Mouse (Mus musculus) stomach, embryonic 15.5 days (tissue): ENCODE results near the gene Clic1. TPM values are rescaled to one million over a fixed set of nuclear protein-coding genes. Genes with fewer than 3 reads are reported as not detected.
A peak's percentile ranks its signal among the peaks of the same experiment; 100 is the strongest.

Experiments used
- ATAC-seq: fragments of 200-750 bp; cut with Nextera tagmentation; 2 replicates; pipeline ENCODE4 v1.8.0; 2017; ENCODE audit warnings: low read depth, moderate number of reproducible peaks, moderate TSS enrichment; ENCODE audit not compliant: insufficient read depth, low FRiP score
- H3K27ac ChIP-seq: fragments of 300-500 bp; sonication (generic); 2 replicates; pipeline ENCODE4 v1.5.1; 2015; ENCODE audit warnings: mild to moderate bottlenecking, inconsistent platforms
- H3K27me3 ChIP-seq: fragments of 300-500 bp; sonication (generic); replicated peaks from 2 replicates; pipeline ENCODE4 v1.6.1; 2015; ENCODE audit warnings: inconsistent platforms
- H3K36me3 ChIP-seq: fragments of 300-500 bp; sonication (generic); 2 replicates; pipeline ENCODE4 v1.6.1; 2015; ENCODE audit warnings: inconsistent platforms
- H3K4me1 ChIP-seq: fragments of 300-500 bp; sonication (generic); 2 replicates; pipeline ENCODE4 v1.6.1; 2015; ENCODE audit warnings: inconsistent platforms
- H3K4me2 ChIP-seq: fragments of 300-500 bp; sonication (generic); 2 replicates; pipeline ENCODE4 v1.6.1; 2015; ENCODE audit warnings: mild to moderate bottlenecking, inconsistent platforms
- H3K4me3 ChIP-seq: fragments of 300-500 bp; sonication (generic); replicated peaks from 2 replicates; pipeline ENCODE4 v1.5.1; 2015; ENCODE audit warnings: inconsistent platforms
- H3K9ac ChIP-seq: fragments of 300-500 bp; sonication (generic); 2 replicates; pipeline ENCODE4 v1.6.1; 2015; ENCODE audit warnings: inconsistent platforms
- H3K9me3 ChIP-seq: fragments of 300-500 bp; sonication (generic); 2 replicates; pipeline ENCODE4 v1.6.1; 2016; ENCODE audit warnings: inconsistent platforms
- WGBS: fragments of 180-500 bp; shearing (Covaris S2); methylation state at CpG from one replicate; pipeline ENCODE4 v1.1.7; 2015; 5-methylcytosine and 5-hydroxymethylcytosine counted together
- polyA plus RNA-seq: library from polyadenylated mRNA; unstranded; fragments of >200 nt; fragmentation: Nextera tagmentation; extraction: Ambion mirVana; gene quantifications from 2 replicates; pipeline ENCODE4 v1.2.1, GENCODE M21; 2015

The Clic1 gene
- polyA plus RNA-seq, 1 experiment from 2014 or later = 363 TPM

GRCm38 (mm10) chr17:35076507-35077176, 26.9 kb downstream of the Clic1 start, which contains the start of gene Ly6g6e:
Gene Ly6g6e (plus strand): TSS chr17:35076902.
- Histone ChIP-seq H3K36me3 (no peaks in the 10 kb centered on the region), H3K4me1 (peaks cover 10% of the 10 kb centered on the region), H3K4me2 (peak within 1 kb of the TSS; percentile 55), H3K9me3 (no peaks in the 10 kb centered on the region), H3K27me3 (no peaks in the 10 kb centered on the region), H3K9ac (no peak within 1 kb of the TSS), H3K27ac (peak within 1 kb of the TSS; percentile 68), H3K4me3 (peak within 1 kb of the TSS; percentile 32)
- WGBS = 30% methylated on average over 10 of the region's 10 CpGs
- no peak for ATAC-seq

GRCm38 (mm10) chr17:35077285-35077684, 27.5 kb downstream of the Clic1 start:
- peak overlapping the region; percentile 55 for H3K4me2 ChIP-seq
- no peaks in the 10 kb centered on the region for H3K9me3 ChIP-seq
- no peaks in the 10 kb centered on the region for H3K36me3 ChIP-seq
- peak overlapping the region; percentile 32 for H3K4me3 ChIP-seq
- H3K27ac ChIP-seq = peak overlapping the region; percentile 68
- no peak overlapping the region for H3K9ac ChIP-seq
- no peaks in the 10 kb centered on the region for H3K27me3 ChIP-seq
- peaks cover 10% of the 10 kb centered on the region for H3K4me1 ChIP-seq
- 46% methylated on average over 2 of the region's 2 CpGs for WGBS
- no peak for ATAC-seq

- peaks cover 10% of the 10 kb centered on the region for H3K4me1 ChIP-seq
- H3K27ac ChIP-seq = peak within 1 kb of the TSS; percentile 68
- no peak within 1 kb of the TSS for H3K9ac ChIP-seq
- H3K9me3 ChIP-seq = no peaks in the 10 kb centered on the region
- H3K36me3 ChIP-seq = no peaks in the 10 kb centered on the region
- peak within 1 kb of the TSS; percentile 55 for H3K4me2 ChIP-seq
- H3K27me3 ChIP-seq = no peaks in the 10 kb centered on the region
- 11% methylated on average over 14 of the region's 14 CpGs for WGBS
- peak within 1 kb of the TSS; percentile 32 for H3K4me3 ChIP-seq
- ATAC-seq = peak; percentile 49
Measured at GRCm38 (mm10) chr17:35077786-35078233, 28.0 kb downstream of the Clic1 start, which contains the start of gene Ly6g6d. Gene Ly6g6d (minus strand): TSS chr17:35078065.

GRCm38 (mm10) chr17:35079778-35080177, 30.0 kb downstream of the Clic1 start:
- peak; percentile 83 for ATAC-seq
- no peaks in the 10 kb centered on the region for H3K27me3 ChIP-seq
- WGBS = 47% methylated on average over 9 of the region's 9 CpGs
- no peak overlapping the region for H3K9ac ChIP-seq
- no peak overlapping the region for H3K4me3 ChIP-seq
- 0 out of 2 replicates have a peak overlapping the region, but pooled peaks have one; percentile 8 for H3K4me2 ChIP-seq
- H3K9me3 ChIP-seq = no peaks in the 10 kb centered on the region
- no peaks in the 10 kb centered on the region for H3K36me3 ChIP-seq
- H3K4me1 ChIP-seq = peaks cover 10% of the 10 kb centered on the region
- peak overlapping the region; percentile 18; the same call in 1 of the 2 replicates for H3K27ac ChIP-seq

GRCm38 (mm10) chr17:35080248-35080647, 30.5 kb downstream of the Clic1 start:
- no peak for ATAC-seq
- H3K4me1 ChIP-seq = peaks cover 10% of the 10 kb centered on the region
- 0 out of 2 replicates have a peak overlapping the region, but pooled peaks have one; percentile 8 for H3K4me2 ChIP-seq
- H3K27me3 ChIP-seq = no peaks in the 10 kb centered on the region
- H3K36me3 ChIP-seq = no peaks in the 10 kb centered on the region
- no peaks in the 10 kb centered on the region for H3K9me3 ChIP-seq
- H3K27ac ChIP-seq = peak overlapping the region; percentile 18; the same call in 1 of the 2 replicates
- no peak overlapping the region for H3K4me3 ChIP-seq
- no peak overlapping the region for H3K9ac ChIP-seq
- 45% methylated on average over 6 of the region's 6 CpGs for WGBS

GRCm38 (mm10) chr17:35080710-35081109, 30.9 kb downstream of the Clic1 start:
- Histone ChIP-seq H3K4me3 (no peak overlapping the region), H3K9ac (no peak overlapping the region), H3K27me3 (no peaks in the 10 kb centered on the region), H3K4me1 (peaks cover 10% of the 10 kb centered on the region), H3K36me3 (no peaks in the 10 kb centered on the region), H3K27ac (no peak overlapping the region), H3K4me2 (no peak overlapping the region), H3K9me3 (no peaks in the 10 kb centered on the region)
- 82% methylated on average over 4 of the region's 4 CpGs for WGBS
- no peak for ATAC-seq

GRCm38 (mm10) chr17:35082841-35083576, 33.2 kb downstream of the Clic1 start:
- ATAC-seq = no peak
- Histone ChIP-seq H3K9ac (no peak overlapping the region), H3K4me3 (no peak overlapping the region), H3K9me3 (no peaks in the 10 kb centered on the region), H3K36me3 (no peaks in the 10 kb centered on the region), H3K4me2 (no peak overlapping the region), H3K27ac (no peak overlapping the region), H3K27me3 (no peaks in the 10 kb centered on the region), H3K4me1 (0 out of 2 replicates have a peak, but pooled peaks cover 3% of the 10 kb centered on the region)
- WGBS = 81% methylated on average over 16 of the region's 16 CpGs

GRCm38 (mm10) chr17:35083929-35084497, 34.2 kb downstream of the Clic1 start:
- Histone ChIP-seq H3K9ac (no peak overlapping the region), H3K27me3 (no peaks in the 10 kb centered on the region), H3K9me3 (no peaks in the 10 kb centered on the region), H3K36me3 (no peaks in the 10 kb centered on the region), H3K27ac (no peak overlapping the region), H3K4me3 (no peak overlapping the region), H3K4me1 (0 out of 2 replicates have a peak, but pooled peaks cover 3% of the 10 kb centered on the region), H3K4me2 (no peak overlapping the region)
- ATAC-seq = no peak
- WGBS = 75% methylated on average over 3 of the region's 3 CpGs

- H3K36me3 ChIP-seq = no peaks in the 10 kb centered on the region
- H3K27me3 ChIP-seq = no peaks in the 10 kb centered on the region
- no peak within 1 kb of the TSS for H3K9ac ChIP-seq
- H3K4me2 ChIP-seq = no peak within 1 kb of the TSS
- ATAC-seq = no peak
- WGBS = 56% methylated on average over 7 of the region's 7 CpGs
- H3K4me3 ChIP-seq = no peak within 1 kb of the TSS
- no peak within 1 kb of the TSS for H3K27ac ChIP-seq
- no peaks in the 10 kb centered on the region for H3K9me3 ChIP-seq
- peaks cover 5% of the 10 kb centered on the region for H3K4me1 ChIP-seq
Measured at GRCm38 (mm10) chr17:35085208-35085865, 35.6 kb downstream of the Clic1 start, which contains the start of gene Ly6g6f. Gene Ly6g6f (minus strand): TSS chr17:35085610.

- Histone ChIP-seq H3K4me2 (no peak overlapping the region), H3K9ac (no peak overlapping the region), H3K4me3 (no peak overlapping the region), H3K27me3 (no peaks in the 10 kb centered on the region), H3K9me3 (no peaks in the 10 kb centered on the region), H3K27ac (no peak overlapping the region), H3K4me1 (peaks cover 9% of the 10 kb centered on the region), H3K36me3 (peaks cover 17% of the 10 kb centered on the region)
- ATAC-seq = no peak
- WGBS = 50% methylated on average over 2 of the region's 2 CpGs
Measured at GRCm38 (mm10) chr17:35088151-35088550, 38.4 kb downstream of the Clic1 start.

- H3K9ac ChIP-seq = peak within 1 kb of the TSS; percentile 80
- H3K27me3 ChIP-seq = no peaks in the 10 kb centered on the region
- H3K9me3 ChIP-seq = no peaks in the 10 kb centered on the region
- peak within 1 kb of the TSS; percentile 97 for H3K27ac ChIP-seq
- H3K4me3 ChIP-seq = peak within 1 kb of the TSS; percentile 70
- H3K4me2 ChIP-seq = peak within 1 kb of the TSS; percentile 60
- WGBS = 3% methylated on average over 67 of the region's 67 CpGs
- peaks cover 9% of the 10 kb centered on the region for H3K4me1 ChIP-seq
- peak; percentile 95 for ATAC-seq
- H3K36me3 ChIP-seq = peaks cover 19% of the 10 kb centered on the region
Measured at GRCm38 (mm10) chr17:35088825-35089644, 39.3 kb downstream of the Clic1 start, which contains the start of gene Abhd16a. Gene Abhd16a (plus strand): TSS chr17:35089263.
